Mouse (Mus musculus): Measurements from ENCODE around the gene Tbc1d22a. TPM values are rescaled to one million over a fixed set of nuclear protein-coding genes. Genes with fewer than 3 reads are reported as not detected.
A peak's percentile ranks its signal among the peaks of the same experiment; 100 is the strongest.
"Not testable (repeated sequence)": the region's sequence is repeated elsewhere in the genome, so short reads cannot be mapped to it uniquely, and the experiment has no call there.

Tbc1d22a gene
- polyA plus RNA-seq, 1 experiment, result 56.5 TPM

DNA sequence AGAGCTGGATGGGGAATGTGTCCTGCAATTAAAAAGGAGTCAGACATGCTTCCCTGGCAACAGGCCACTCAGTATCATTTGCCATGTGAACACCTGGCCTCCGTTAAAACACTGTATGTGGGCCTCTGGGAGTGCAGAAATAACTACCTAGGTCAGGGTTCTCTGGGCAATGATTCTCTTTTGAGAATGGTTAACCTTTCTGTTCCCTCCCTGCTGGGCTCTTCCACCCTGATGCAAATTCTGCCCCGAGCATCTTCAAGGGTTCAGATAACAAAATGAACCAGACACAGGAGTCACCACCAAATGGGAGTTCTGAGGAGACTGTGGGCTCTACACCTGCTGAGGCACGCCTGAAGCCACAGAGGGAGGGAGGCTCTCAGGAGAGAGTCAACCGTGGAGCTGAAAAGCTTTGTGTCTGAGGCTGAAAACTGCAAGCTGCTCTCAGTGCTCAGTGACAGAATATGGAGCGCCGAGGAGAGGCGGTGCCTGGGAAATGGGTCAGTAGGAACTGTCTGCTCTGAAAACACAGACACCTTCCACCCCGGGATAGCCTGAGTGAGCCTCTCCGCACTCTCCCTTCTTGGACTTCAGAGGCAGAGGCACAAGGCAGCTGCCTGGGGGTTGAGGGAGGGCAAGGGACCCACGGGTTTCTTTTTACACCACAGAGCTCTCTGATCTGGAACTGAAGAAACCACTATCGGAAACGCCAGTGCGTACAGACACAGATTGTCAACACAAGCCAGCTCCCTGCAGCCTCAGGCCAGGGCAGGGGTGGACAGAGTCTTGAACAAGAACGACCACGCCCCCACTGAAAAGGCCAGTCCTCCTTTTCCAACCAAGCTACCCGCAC is 40.9 kb upstream of the Tbc1d22a start:
- H3K27ac ChIP-seq (ENCODE audit: control insufficient read depth, insufficient read depth, low read length), result peak overlapping the region; percentile 94
- peak; percentile 69 for DNase-seq
- H3K36me3 ChIP-seq (ENCODE audit: control insufficient read depth, insufficient read depth, low read length), result no peaks in the 10 kb centered on the region

DNA sequence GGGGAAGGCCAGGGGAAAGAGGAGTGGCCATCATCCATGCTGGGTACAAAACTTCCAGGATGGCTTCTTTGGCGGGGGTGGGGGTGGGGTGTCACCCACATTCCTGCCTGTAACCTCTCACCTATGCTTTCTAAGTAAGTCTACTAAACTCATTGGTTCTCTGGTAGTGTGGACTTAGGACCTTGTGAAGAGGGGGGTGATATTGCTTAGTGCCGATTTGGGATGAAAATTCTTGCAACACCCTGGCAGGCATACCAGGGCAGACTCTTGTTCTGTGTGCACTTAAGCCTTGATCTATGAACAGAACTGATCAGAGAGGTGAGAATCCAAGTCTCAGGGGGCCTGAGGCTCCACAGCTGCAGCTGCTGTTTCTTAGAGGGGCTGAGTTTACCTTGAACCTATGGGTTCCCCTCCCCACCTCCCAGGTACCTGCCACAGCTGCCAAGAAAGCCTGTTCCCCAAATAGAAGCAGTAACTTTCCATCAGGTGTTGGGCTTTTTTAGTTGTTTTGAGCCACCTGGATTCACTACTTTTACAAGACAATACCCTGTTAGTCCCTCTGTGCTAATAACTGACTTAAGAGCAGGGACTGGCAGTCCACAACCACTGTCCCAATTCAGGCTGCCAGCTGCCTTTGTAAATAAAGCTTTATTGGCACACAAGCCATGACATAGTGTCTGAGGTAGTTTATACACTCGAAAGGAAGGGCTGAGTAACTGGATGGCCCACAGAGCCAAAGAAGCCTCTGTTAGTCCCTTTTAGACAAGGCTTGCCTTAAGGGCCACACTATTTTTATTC is 38.8 kb upstream of the Tbc1d22a start:
- Histone ChIP-seq H3K4me1 (replicated peaks; ENCODE audit: control insufficient read depth, insufficient read depth, low read length) (peaks cover 83% of the 10 kb centered on the region), H3K27me3 (ENCODE audit: control insufficient read depth, insufficient read depth, low read length) (no peaks in the 10 kb centered on the region), H3K27ac (ENCODE audit: control insufficient read depth, insufficient read depth, low read length) (peak overlapping the region; percentile 94), H3K4me3 (ENCODE audit: control insufficient read depth, insufficient read depth, low read length) (no peak overlapping the region), H3K36me3 (ENCODE audit: control insufficient read depth, insufficient read depth, low read length) (no peaks in the 10 kb centered on the region)
- TF ChIP-seq POLR2A (IDR thresholded peaks at IDR 0.05; ENCODE audit: control insufficient read depth, extremely low read depth, insufficient read depth, low read length, poor library complexity), result no peak
- no peak for TF ChIP-seq CTCF (IDR thresholded peaks at IDR 0.05; ENCODE audit: borderline replicate concordance, control insufficient read depth, extremely low read depth, insufficient read depth, low read length, poor library complexity)
- peak; percentile 43 for DNase-seq
- WGBS, result 83% methylated on average over 3 of the region's 3 CpGs

More for the DNA sequence above, 40.9 kb upstream of the Tbc1d22a start:
- WGBS, result 4% methylated on average over 16 of the region's 16 CpGs
- Histone ChIP-seq H3K4me1 (replicated peaks; ENCODE audit: control insufficient read depth, insufficient read depth, low read length) (peaks cover 96% of the 10 kb centered on the region), H3K4me3 (ENCODE audit: control insufficient read depth, insufficient read depth, low read length) (peak overlapping the region; percentile 30), H3K27me3 (ENCODE audit: control insufficient read depth, insufficient read depth, low read length) (no peaks in the 10 kb centered on the region)
- TF ChIP-seq POLR2A (IDR thresholded peaks at IDR 0.05; ENCODE audit: control insufficient read depth, extremely low read depth, insufficient read depth, low read length, poor library complexity) (peak; percentile 37; the same call in 1 of the 2 replicates), CTCF (IDR thresholded peaks at IDR 0.05; ENCODE audit: borderline replicate concordance, control insufficient read depth, extremely low read depth, insufficient read depth, low read length, poor library complexity) (no peak)

DNA sequence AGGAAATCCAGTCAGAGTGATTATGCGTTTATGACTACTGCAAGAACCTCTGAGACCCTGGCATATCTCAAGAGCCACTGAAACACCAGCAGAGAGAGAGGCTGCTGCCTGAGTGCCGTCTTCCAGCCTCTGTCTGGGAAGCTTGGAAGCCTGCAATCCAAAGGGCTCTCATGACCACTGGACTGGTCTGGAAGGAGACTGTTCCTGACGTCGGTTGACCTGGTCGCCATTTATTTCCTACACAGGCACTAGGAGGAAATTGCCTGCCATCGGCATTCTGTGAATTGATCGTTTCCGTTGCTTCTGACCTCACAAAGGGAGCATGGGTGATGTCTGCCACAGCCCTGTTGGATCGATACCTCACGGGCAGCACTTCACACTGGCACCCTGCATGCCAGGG is 38.1 kb upstream of the Tbc1d22a start:
- H3K36me3 ChIP-seq (ENCODE audit: control insufficient read depth, insufficient read depth, low read length), result no peaks in the 10 kb centered on the region
- 95% methylated on average over 10 of the region's 10 CpGs for WGBS

DNA sequence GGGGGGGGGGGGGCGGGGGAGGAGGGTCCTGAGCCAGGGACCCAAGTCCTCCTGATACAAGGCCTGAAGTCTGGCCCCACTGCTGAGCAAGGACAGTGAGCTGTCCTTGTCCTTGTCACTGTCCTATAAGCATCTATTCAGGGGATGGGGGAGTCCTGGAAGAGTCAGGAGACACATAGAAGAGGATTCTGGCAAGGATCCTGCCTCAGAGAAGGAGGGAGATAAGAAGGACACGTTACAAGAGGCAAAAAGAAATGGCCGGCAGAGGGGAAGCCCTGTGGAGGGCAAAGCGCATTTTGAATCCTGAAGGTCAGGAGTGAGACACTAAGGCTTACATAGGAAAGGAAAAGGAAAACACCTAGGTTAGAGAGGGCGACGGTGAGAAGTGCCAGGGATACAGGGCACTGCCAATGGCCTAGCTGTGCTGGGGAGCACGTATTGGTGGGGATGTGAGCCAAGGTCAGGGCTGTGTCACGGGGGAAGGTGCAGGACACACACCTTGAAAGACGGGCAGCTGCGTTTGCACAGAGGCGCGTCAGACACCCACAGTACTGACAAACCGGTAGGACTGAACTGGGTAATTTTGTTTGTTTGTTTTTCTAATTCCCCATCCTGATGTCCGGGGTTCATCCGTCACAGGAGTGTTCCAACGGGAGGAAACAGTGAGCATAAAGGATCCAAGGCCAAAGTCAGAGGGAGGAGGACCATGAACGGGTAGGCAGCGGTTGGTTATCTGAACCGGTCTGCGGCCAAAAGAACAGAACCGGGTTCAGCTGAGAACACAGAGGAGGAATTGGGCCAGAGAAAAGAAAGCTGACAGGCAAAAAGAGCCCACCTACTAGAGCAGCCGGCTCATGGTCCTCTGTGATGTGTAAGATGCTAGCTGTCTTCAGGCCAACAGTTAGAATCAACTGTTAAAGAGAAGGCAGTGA is 37.2 kb upstream of the Tbc1d22a start:
- DNase-seq, result no peak
- Histone ChIP-seq H3K4me1 (replicated peaks; ENCODE audit: control insufficient read depth, insufficient read depth, low read length) (peaks cover 76% of the 10 kb centered on the region), H3K27me3 (ENCODE audit: control insufficient read depth, insufficient read depth, low read length) (no peaks in the 10 kb centered on the region), H3K4me3 (ENCODE audit: control insufficient read depth, insufficient read depth, low read length) (no peak overlapping the region), H3K27ac (ENCODE audit: control insufficient read depth, insufficient read depth, low read length) (no peak overlapping the region), H3K36me3 (ENCODE audit: control insufficient read depth, insufficient read depth, low read length) (no peaks in the 10 kb centered on the region)
- no peak for TF ChIP-seq CTCF (IDR thresholded peaks at IDR 0.05; ENCODE audit: borderline replicate concordance, control insufficient read depth, extremely low read depth, insufficient read depth, low read length, poor library complexity)
- no peak for TF ChIP-seq POLR2A (IDR thresholded peaks at IDR 0.05; ENCODE audit: control insufficient read depth, extremely low read depth, insufficient read depth, low read length, poor library complexity)
- WGBS, result 91% methylated on average over 21 of the region's 22 CpGs

More for the DNA sequence above, 38.1 kb upstream of the Tbc1d22a start:
- no peak overlapping the region for H3K4me3 ChIP-seq (ENCODE audit: control insufficient read depth, insufficient read depth, low read length)
- H3K27ac ChIP-seq (ENCODE audit: control insufficient read depth, insufficient read depth, low read length), result peak overlapping the region; percentile 94
- TF ChIP-seq POLR2A (IDR thresholded peaks at IDR 0.05; ENCODE audit: control insufficient read depth, extremely low read depth, insufficient read depth, low read length, poor library complexity) (no peak), CTCF (IDR thresholded peaks at IDR 0.05; ENCODE audit: borderline replicate concordance, control insufficient read depth, extremely low read depth, insufficient read depth, low read length, poor library complexity) (no peak)
- peaks cover 80% of the 10 kb centered on the region for H3K4me1 ChIP-seq (replicated peaks; ENCODE audit: control insufficient read depth, insufficient read depth, low read length)
- no peak for DNase-seq
- no peaks in the 10 kb centered on the region for H3K27me3 ChIP-seq (ENCODE audit: control insufficient read depth, insufficient read depth, low read length)

DNA sequence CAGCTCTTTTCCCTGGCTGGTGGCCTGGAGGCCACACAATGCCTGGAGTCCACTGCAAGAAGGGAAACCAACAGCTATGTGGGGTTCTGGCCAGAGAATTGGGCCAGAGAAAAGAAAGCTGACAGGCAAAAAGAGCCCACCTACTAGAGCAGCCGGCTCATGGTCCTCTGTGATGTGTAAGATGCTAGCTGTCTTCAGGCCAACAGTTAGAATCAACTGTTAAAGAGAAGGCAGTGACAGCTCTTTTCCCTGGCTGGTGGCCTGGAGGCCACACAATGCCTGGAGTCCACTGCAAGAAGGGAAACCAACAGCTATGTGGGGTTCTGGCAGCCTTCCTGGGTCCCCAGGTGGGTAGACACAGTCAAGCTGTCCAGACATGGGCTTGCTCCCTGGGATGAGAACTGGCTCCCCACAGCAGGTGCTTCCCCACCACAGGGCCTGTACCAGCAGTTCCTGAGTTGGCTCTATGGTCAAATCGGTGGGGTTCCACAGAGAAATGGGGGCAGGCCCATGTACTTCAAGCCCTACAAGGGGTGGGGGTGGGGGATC is 36.5 kb upstream of the Tbc1d22a start:
- H3K36me3 ChIP-seq (ENCODE audit: control insufficient read depth, insufficient read depth, low read length); H3K27ac ChIP-seq (ENCODE audit: control insufficient read depth, insufficient read depth, low read length); H3K4me3 ChIP-seq (ENCODE audit: control insufficient read depth, insufficient read depth, low read length); H3K27me3 ChIP-seq (ENCODE audit: control insufficient read depth, insufficient read depth, low read length): not testable (repeated sequence)
- WGBS, result 19% methylated on average over 2 of the region's 2 CpGs
- peak; percentile 17 for DNase-seq
- peaks cover 73% of the 10 kb centered on the region for H3K4me1 ChIP-seq (replicated peaks; ENCODE audit: control insufficient read depth, insufficient read depth, low read length)

DNA sequence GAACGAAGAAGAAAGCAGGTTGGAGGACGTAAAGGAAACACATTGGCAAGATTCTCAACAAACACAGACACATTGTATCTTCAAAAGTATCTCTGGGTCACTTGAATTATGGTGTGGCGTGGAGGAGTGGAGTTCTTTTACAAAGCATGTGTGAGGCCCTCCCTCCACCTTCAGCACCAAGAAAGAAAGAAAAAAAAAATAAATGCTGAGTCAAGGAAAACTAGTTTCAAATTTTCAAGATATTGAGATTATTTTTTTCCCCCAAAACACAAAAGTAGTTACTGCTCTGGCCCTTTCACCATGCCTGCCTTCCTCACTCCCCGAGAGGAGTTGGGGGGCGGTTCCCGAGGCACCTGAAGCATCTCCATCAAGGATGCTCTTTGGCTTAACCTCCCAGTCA is 35.7 kb upstream of the Tbc1d22a start:
- Histone ChIP-seq H3K4me3 (ENCODE audit: control insufficient read depth, insufficient read depth, low read length) (no peak overlapping the region), H3K4me1 (replicated peaks; ENCODE audit: control insufficient read depth, insufficient read depth, low read length) (peaks cover 73% of the 10 kb centered on the region), H3K27me3 (ENCODE audit: control insufficient read depth, insufficient read depth, low read length) (no peaks in the 10 kb centered on the region), H3K27ac (ENCODE audit: control insufficient read depth, insufficient read depth, low read length) (no peak overlapping the region), H3K36me3 (ENCODE audit: control insufficient read depth, insufficient read depth, low read length) (no peaks in the 10 kb centered on the region)
- 89% methylated on average over 6 of the region's 6 CpGs for WGBS
- no peak for TF ChIP-seq POLR2A (IDR thresholded peaks at IDR 0.05; ENCODE audit: control insufficient read depth, extremely low read depth, insufficient read depth, low read length, poor library complexity)
- TF ChIP-seq CTCF (IDR thresholded peaks at IDR 0.05; ENCODE audit: borderline replicate concordance, control insufficient read depth, extremely low read depth, insufficient read depth, low read length, poor library complexity), result no peak
- DNase-seq, result no peak

Measured in thymus, adult 2 months (tissue).